Mouse (Mus musculus) liver, postnatal 0 days (tissue): ENCODE measurements around the gene Spaca9.

Source experiments
- CTCF ChIP-seq: sonication (generic); IDR thresholded peaks from 2 replicates; pipeline ENCODE4 v1.5.1; 2016; ENCODE audit warnings: antibody characterized with exemption, low read depth
- EP300 ChIP-seq: IDR thresholded peaks from 2 replicates; pipeline ENCODE4 v1.6.1; 2016; ENCODE audit warnings: antibody characterized with exemption, low read depth, mild to moderate bottlenecking

GRCm38 (mm10) chr2:28650526-28650925 is 49.0 kb downstream of the Spaca9 start:
- no peak for TF ChIP-seq CTCF
- TF ChIP-seq EP300, result no peak
